ENCODE assay signal across 25 mouse cellular contexts in genomic region chr19:56278366-56278765, GRCm38 (mm10). TPM values are rescaled to one million over a fixed set of nuclear protein-coding genes. Genes with fewer than 3 reads are reported as not detected.
"Had no signal": no experiment of that assay in that cellular context is flagged by ENCODE, and none has a peak within 500 bp of the region (broad histone marks: within the 10 kb centered on the region; RNA-seq: fewer than 3 reads in every experiment).

No protein-coding gene starts in this region.

- H3K9ac ChIP-seq: heart, embryonic 12.5 days; hindbrain, embryonic 12.5 days; hindbrain, embryonic 14.5 days; limb, embryonic 12.5 days had no signal

- H3K4me2 ChIP-seq: heart, embryonic 12.5 days; hindbrain, embryonic 12.5 days; hindbrain, embryonic 14.5 days; limb, embryonic 12.5 days had no signal

- ATAC-seq: forebrain, embryonic 16.5 days; hindbrain, embryonic 16.5 days; inflammation-experienced regulatory T-cells, adult 6 months had no signal

- H3K4me1 ChIP-seq: heart, embryonic 12.5 days; hindbrain, embryonic 12.5 days; limb, embryonic 10.5 days; limb, embryonic 12.5 days had no signal

- H3K27ac ChIP-seq: gastrocnemius, adult 2 months; heart, embryonic 10.5 days; hindbrain, embryonic 10.5 days; hindbrain, embryonic 12.5 days; hindbrain, embryonic 14.5 days; layer of hippocampus, adult 2 months; left cerebral cortex, adult 2 months; limb, embryonic 10.5 days; limb, embryonic 12.5 days had no signal

- H3K4me3 ChIP-seq: gastrocnemius, adult 2 months; heart, embryonic 10.5 days; heart, embryonic 12.5 days; hindbrain, embryonic 10.5 days; hindbrain, embryonic 12.5 days; layer of hippocampus, adult 2 months; left cerebral cortex, adult 2 months; limb, embryonic 10.5 days; limb, embryonic 12.5 days had no signal

- H3K36me3 ChIP-seq: heart, embryonic 10.5 days; heart, embryonic 12.5 days; hindbrain, embryonic 10.5 days; hindbrain, embryonic 12.5 days; limb, embryonic 10.5 days; limb, embryonic 12.5 days had no signal

- H3K9me3 ChIP-seq: heart, embryonic 10.5 days; heart, embryonic 12.5 days; hindbrain, embryonic 10.5 days; hindbrain, embryonic 12.5 days; limb, embryonic 10.5 days; limb, embryonic 12.5 days had no signal

- H3K27me3 ChIP-seq: hindbrain, embryonic 12.5 days had no signal

- DNase-seq: gastrocnemius, adult 2 months; gastrocnemius, postnatal 10 days; gastrocnemius, postnatal 25 days; heart, adult 18-20 months; heart, postnatal 10 days; heart, postnatal 4 days; kidney, adult 18-20 months; kidney, adult 8-10 months; kidney, postnatal 10 days; kidney, postnatal 25 days; kidney, postnatal 4 days had no signal

RNA-seq across cellular contexts. Expression of gene Habp2, which starts 8.6 kb away (rescaled TPM):
- polyA plus RNA-seq: frontal cortex, adult 2 months; hindbrain, embryonic 10.5 days; hindbrain, embryonic 14.5 days; hindbrain, embryonic 16.5 days; limb, embryonic 10.5 days; limb, embryonic 12.5 days; limb, embryonic 14.5 days had no signal
